Mouse (Mus musculus) intestine, embryonic 15.5 days (tissue): ENCODE data around the gene Rcbtb2. TPM values are rescaled to one million over a fixed set of nuclear protein-coding genes. Genes with fewer than 3 reads are reported as not detected.
A peak's percentile ranks its signal among the peaks of the same experiment; 100 is the strongest.
"Not testable (repeated sequence)": the region's sequence is repeated elsewhere in the genome, so short reads cannot be mapped to it uniquely, and the experiment has no call there.

ENCODE experiments used
- ATAC-seq: fragments of 200-750 bp; cut with Nextera tagmentation; 2 replicates; pipeline ENCODE4 v1.8.0; 2017; ENCODE audit warnings: moderate TSS enrichment, moderate library complexity
- H3K27ac ChIP-seq: fragments of 300-500 bp; sonication (generic); 2 replicates; pipeline ENCODE4 v1.5.1; 2015; ENCODE audit warnings: mild to moderate bottlenecking, inconsistent platforms
- H3K27me3 ChIP-seq: fragments of 300-500 bp; sonication (generic); replicated peaks from 2 replicates; pipeline ENCODE4 v1.6.1; 2015; ENCODE audit warnings: inconsistent platforms
- H3K36me3 ChIP-seq: fragments of 300-500 bp; sonication (generic); 2 replicates; pipeline ENCODE4 v1.6.1; 2015; ENCODE audit warnings: inconsistent platforms
- H3K4me1 ChIP-seq: fragments of 300-500 bp; sonication (generic); replicated peaks from 2 replicates; pipeline ENCODE4 v1.6.1; 2015; ENCODE audit warnings: inconsistent platforms
- H3K4me2 ChIP-seq: fragments of 300-500 bp; sonication (generic); replicated peaks from 2 replicates; pipeline ENCODE4 v1.6.1; 2015; ENCODE audit warnings: mild to moderate bottlenecking, inconsistent platforms
- H3K4me3 ChIP-seq: fragments of 300-500 bp; sonication (generic); replicated peaks from 2 replicates; pipeline ENCODE4 v1.5.1; 2015; ENCODE audit warnings: inconsistent platforms
- H3K9ac ChIP-seq: fragments of 300-500 bp; sonication (generic); 2 replicates; pipeline ENCODE4 v1.6.1; 2015; ENCODE audit warnings: inconsistent platforms
- H3K9me3 ChIP-seq: fragments of 300-500 bp; sonication (generic); 2 replicates; pipeline ENCODE4 v1.6.1; 2016; ENCODE audit warnings: inconsistent platforms
- WGBS: fragments of 180-500 bp; shearing (Covaris S2); methylation state at CpG from one replicate; pipeline ENCODE4 v1.1.7; 2015; 5-methylcytosine and 5-hydroxymethylcytosine counted together
- polyA plus RNA-seq: library from polyadenylated mRNA; unstranded; fragments of >200 nt; fragmentation: Nextera tagmentation; extraction: Ambion mirVana; gene quantifications from 2 replicates; pipeline ENCODE4 v1.2.1, GENCODE M21; 2015

Rcbtb2 gene
- polyA plus RNA-seq, 1 experiment from 2014 or later: 77.0 TPM

DNA sequence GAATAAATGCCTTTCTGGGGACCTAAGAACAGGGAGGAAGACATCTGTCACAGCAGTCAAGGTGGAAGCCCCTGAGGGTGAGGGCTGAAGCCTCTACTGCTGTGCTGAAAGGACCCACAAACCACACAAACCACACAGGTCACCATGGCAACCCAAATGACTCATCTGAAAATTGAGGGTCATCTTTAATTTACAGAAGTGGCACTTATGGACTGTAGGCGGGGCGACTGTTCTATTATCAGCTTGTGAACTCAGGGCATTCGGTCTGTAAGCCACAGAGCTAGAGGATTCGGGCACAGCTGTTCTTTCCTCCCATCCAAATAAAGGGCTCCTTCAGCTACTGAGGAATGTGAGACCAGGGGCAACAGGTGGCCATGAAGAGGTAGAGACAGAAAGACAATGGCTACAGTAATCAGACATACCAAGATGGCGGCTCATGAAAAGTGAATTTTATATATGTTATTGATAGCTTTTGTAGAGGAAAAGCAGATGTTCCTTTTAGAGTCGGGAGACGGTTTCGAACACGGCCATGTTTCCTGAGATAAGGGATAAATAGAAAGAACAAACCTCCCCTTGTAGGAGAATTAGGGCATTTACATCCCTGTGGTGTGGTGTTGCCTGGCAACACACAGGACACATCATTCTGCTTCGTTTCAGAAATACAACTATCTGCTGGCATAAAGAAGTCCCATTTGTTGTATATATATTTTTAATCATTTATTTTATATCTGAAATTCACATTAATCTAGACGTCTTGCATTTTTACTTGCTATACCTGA, 17.2 kb upstream of the Rcbtb2 start:
- Histone ChIP-seq H3K4me1 (no peaks in the 10 kb centered on the region), H3K9ac (no peak overlapping the region), H3K27me3 (no peaks in the 10 kb centered on the region), H3K4me2 (no peak overlapping the region), H3K9me3 (no peaks in the 10 kb centered on the region), H3K27ac (no peak overlapping the region), H3K36me3 (no peaks in the 10 kb centered on the region), H3K4me3 (no peak overlapping the region)
- no peak for ATAC-seq
- 44% methylated on average over 11 of the region's 11 CpGs for WGBS

DNA sequence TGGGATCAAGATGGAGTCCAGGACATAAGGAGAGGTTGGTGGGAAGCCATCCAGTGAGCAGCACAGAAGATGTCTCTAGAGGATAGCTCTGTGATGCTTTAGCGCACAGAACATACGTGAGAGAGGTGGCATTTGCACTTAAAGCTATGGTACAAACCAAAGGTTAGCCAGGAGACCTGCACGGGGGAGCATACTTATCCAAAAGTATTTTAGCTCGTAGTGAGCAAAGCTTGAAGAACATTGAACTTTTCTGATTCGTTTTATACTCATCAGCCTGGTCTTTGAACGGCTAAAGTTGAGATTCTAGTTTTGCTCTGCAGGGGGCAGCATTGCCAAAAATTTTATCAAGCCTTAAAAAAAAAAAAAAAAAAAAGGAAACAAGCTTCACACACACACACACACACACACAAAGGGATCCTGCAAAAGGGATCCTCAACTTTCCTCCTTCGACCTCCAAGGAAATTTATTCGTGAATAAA, 16.6 kb upstream of the Rcbtb2 start:
- no peak for ATAC-seq
- no peak overlapping the region for H3K4me3 ChIP-seq
- H3K27ac ChIP-seq: 0 out of 2 replicates have a peak overlapping the region, but pooled peaks have one; percentile 87
- H3K9ac ChIP-seq: no peak overlapping the region
- no peaks in the 10 kb centered on the region for H3K27me3 ChIP-seq
- 23% methylated on average over 8 of the region's 8 CpGs for WGBS
- H3K4me2 ChIP-seq: peak overlapping the region; percentile 12; the same call in 1 of the 2 replicates
- H3K4me1 ChIP-seq: no peaks in the 10 kb centered on the region
- no peaks in the 10 kb centered on the region for H3K36me3 ChIP-seq
- H3K9me3 ChIP-seq: no peaks in the 10 kb centered on the region

GRCm38 (mm10) chr14:73106957-73107356, 15.9 kb upstream of the Rcbtb2 start:
- 41% methylated on average over 4 of the region's 4 CpGs for WGBS
- Histone ChIP-seq H3K27me3 (no peaks in the 10 kb centered on the region), H3K9ac (no peak overlapping the region)

DNA sequence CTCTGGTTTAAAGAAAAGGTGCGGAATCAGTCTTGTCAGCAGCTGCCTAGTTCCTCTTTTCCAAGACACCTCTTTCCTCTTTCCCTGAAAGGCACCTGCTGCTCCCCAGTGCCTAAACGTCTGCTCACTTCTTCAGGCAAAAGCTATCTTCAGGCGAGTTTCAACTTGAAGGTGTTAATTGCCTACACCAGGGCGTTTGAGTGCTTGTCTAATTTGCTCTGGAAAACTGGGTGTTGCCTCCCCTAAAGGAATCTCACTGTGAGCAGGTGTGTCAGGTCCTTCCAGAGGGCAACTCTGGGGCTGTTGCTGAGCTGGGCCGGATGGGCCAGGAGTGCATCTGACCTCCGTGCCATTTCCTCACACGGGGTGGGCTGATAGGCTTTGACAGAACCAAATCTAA, 15.5 kb upstream of the Rcbtb2 start:
- peak; percentile 76 for ATAC-seq
- Histone ChIP-seq H3K36me3 (no peaks in the 10 kb centered on the region), H3K4me3 (0 out of 2 replicates have a peak overlapping the region, but pooled peaks have one; percentile 3), H3K9me3 (no peaks in the 10 kb centered on the region), H3K27ac (peak overlapping the region; percentile 87), H3K9ac (no peak overlapping the region), H3K27me3 (no peaks in the 10 kb centered on the region), H3K4me2 (peak overlapping the region; percentile 42), H3K4me1 (0 out of 2 replicates have a peak, but pooled peaks cover 3% of the 10 kb centered on the region)
- WGBS: 46% methylated on average over 7 of the region's 7 CpGs

More at GRCm38 (mm10) chr14:73106957-73107356, 15.9 kb upstream of the Rcbtb2 start:
- H3K36me3 ChIP-seq: no peaks in the 10 kb centered on the region
- 0 out of 2 replicates have a peak overlapping the region, but pooled peaks have one; percentile 3 for H3K4me3 ChIP-seq
- peak; percentile 93 for ATAC-seq
- H3K4me2 ChIP-seq: peak overlapping the region; percentile 42; the same call in 1 of the 2 replicates
- peak overlapping the region; percentile 87 for H3K27ac ChIP-seq
- H3K9me3 ChIP-seq: no peaks in the 10 kb centered on the region
- no peaks in the 10 kb centered on the region for H3K4me1 ChIP-seq

- peak overlapping the region; percentile 87 for H3K27ac ChIP-seq
- 82% methylated on average over 6 of the region's 6 CpGs for WGBS
- H3K27me3 ChIP-seq: no peaks in the 10 kb centered on the region
- 0 out of 2 replicates have a peak, but pooled peaks cover 6% of the 10 kb centered on the region for H3K4me1 ChIP-seq
- no peaks in the 10 kb centered on the region for H3K9me3 ChIP-seq
- H3K4me3 ChIP-seq: no peak overlapping the region
- ATAC-seq: no peak
- H3K9ac ChIP-seq: no peak overlapping the region
- 0 out of 2 replicates have a peak overlapping the region, but pooled peaks have one; percentile 42 for H3K4me2 ChIP-seq
- no peaks in the 10 kb centered on the region for H3K36me3 ChIP-seq
These were observed 14.9 kb upstream of the Rcbtb2 start for GRCm38 (mm10) chr14:73107952-73108351.

DNA sequence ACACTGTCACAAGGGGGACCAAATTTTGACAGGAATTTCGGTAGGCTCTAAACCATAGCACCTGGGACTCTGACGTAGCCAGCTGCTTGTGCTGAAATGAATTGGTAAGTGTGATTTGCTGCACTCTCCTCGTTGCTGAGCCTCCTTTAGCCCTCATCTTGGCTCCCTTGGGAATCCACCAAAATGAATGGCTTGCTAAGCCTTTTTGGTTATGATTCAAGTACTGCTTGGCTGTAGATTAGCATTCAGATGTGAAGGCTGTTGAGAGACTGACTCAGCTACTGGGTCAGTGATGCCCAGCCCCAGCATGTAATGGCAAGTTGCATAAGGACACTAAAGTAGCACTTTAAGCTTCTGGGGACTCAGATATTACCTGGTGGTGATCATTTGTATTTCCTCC, 12.2 kb upstream of the Rcbtb2 start:
- Histone ChIP-seq H3K9me3 (no peaks in the 10 kb centered on the region), H3K36me3 (no peaks in the 10 kb centered on the region), H3K9ac (no peak overlapping the region), H3K27ac (no peak overlapping the region), H3K4me3 (no peak overlapping the region), H3K27me3 (no peaks in the 10 kb centered on the region), H3K4me1 (0 out of 2 replicates have a peak, but pooled peaks cover 6% of the 10 kb centered on the region), H3K4me2 (no peak overlapping the region)
- 78% methylated on average over 3 of the region's 3 CpGs for WGBS
- no peak for ATAC-seq

DNA sequence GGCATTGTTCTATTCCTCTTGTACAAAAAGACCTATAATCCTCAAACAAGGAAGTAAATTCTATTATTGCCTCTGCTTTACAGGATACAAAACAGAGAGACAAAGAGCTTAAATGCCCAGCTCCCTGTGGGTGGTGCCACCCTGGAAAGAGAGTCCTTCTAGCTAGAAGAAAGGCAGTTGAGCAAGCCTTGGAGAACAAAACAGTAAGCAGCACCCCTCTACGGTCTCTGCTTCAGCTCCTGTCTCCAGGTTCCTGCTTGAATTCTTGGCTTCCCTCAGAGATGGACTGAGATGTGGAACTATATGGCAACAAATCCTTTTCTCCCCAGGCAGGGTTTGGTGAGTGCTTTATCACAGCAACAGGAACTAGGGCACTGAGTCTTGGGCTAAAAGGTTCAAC, 11.7 kb upstream of the Rcbtb2 start:
- H3K27me3 ChIP-seq: no peaks in the 10 kb centered on the region
- 83% methylated on average over 1 of the region's 1 CpGs for WGBS
- no peak for ATAC-seq
- H3K36me3 ChIP-seq: no peaks in the 10 kb centered on the region
- H3K27ac ChIP-seq: peak overlapping the region; percentile 20; the same call in 1 of the 2 replicates
- no peak overlapping the region for H3K4me3 ChIP-seq
- 0 out of 2 replicates have a peak, but pooled peaks cover 6% of the 10 kb centered on the region for H3K4me1 ChIP-seq
- H3K9me3 ChIP-seq: no peaks in the 10 kb centered on the region
- no peak overlapping the region for H3K9ac ChIP-seq
- no peak overlapping the region for H3K4me2 ChIP-seq

- peak; percentile 24 for ATAC-seq
- Histone ChIP-seq H3K9me3 (no peaks in the 10 kb centered on the region), H3K4me1 (0 out of 2 replicates have a peak, but pooled peaks cover 6% of the 10 kb centered on the region), H3K4me2 (no peak overlapping the region), H3K4me3 (no peak overlapping the region), H3K27me3 (no peaks in the 10 kb centered on the region), H3K9ac (no peak overlapping the region), H3K36me3 (no peaks in the 10 kb centered on the region), H3K27ac (no peak overlapping the region)
- 54% methylated on average over 12 of the region's 12 CpGs for WGBS
These were observed 10.5 kb upstream of the Rcbtb2 start for GRCm38 (mm10) chr14:73112186-73112840.

DNA sequence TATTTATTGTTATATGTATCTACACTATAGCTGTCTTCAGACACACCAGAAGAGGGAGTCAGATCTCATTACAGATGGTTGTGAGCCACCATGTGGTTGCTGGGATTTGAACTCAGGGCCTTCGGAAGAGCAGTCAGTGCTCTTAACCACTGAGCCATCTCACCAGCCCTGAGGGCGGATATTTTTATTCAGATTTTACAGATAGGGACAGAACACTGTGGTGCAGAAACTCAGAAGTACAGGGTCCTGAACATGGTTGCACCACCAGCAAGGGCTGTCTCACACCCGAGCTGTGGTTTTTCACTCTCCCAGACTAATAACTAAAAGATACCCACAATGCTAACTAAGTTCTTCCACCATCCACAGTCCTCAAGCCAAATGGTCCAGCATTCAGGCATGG, 7.9 kb upstream of the Rcbtb2 start:
- not testable (repeated sequence) for ATAC-seq, H3K4me1 ChIP-seq
- 90% methylated on average over 3 of the region's 3 CpGs for WGBS

GRCm38 (mm10) chr14:73116301-73116700, 6.5 kb upstream of the Rcbtb2 start:
- H3K9me3 ChIP-seq: no peaks in the 10 kb centered on the region
- H3K4me1 ChIP-seq: peaks cover 8% of the 10 kb centered on the region; the same call in 1 of the 2 replicates

More for the DNA sequence above, 7.9 kb upstream of the Rcbtb2 start:
- H3K36me3 ChIP-seq, H3K4me2 ChIP-seq, H3K9me3 ChIP-seq, H3K27ac ChIP-seq, H3K4me3 ChIP-seq, H3K9ac ChIP-seq, H3K27me3 ChIP-seq: not testable (repeated sequence)

GRCm38 (mm10) chr14:73116938-73117337, 5.9 kb upstream of the Rcbtb2 start:
- no peaks in the 10 kb centered on the region for H3K27me3 ChIP-seq
- 35% methylated on average over 9 of the region's 9 CpGs for WGBS
- no peaks in the 10 kb centered on the region for H3K36me3 ChIP-seq
- 0 out of 2 replicates have a peak overlapping the region, but pooled peaks have one; percentile 5 for H3K9ac ChIP-seq
- 0 out of 2 replicates have a peak overlapping the region, but pooled peaks have one; percentile 19 for H3K27ac ChIP-seq
- peak overlapping the region; percentile 32 for H3K4me2 ChIP-seq
- no peaks in the 10 kb centered on the region for H3K9me3 ChIP-seq
- peaks cover 8% of the 10 kb centered on the region; the same call in 1 of the 2 replicates for H3K4me1 ChIP-seq
- no peak for ATAC-seq
- H3K4me3 ChIP-seq: no peak overlapping the region

More at GRCm38 (mm10) chr14:73116301-73116700, 6.5 kb upstream of the Rcbtb2 start:
- H3K4me3 ChIP-seq: no peak overlapping the region
- 74% methylated on average over 2 of the region's 2 CpGs for WGBS
- no peak overlapping the region for H3K4me2 ChIP-seq
- no peak for ATAC-seq
- no peak overlapping the region for H3K9ac ChIP-seq
- no peaks in the 10 kb centered on the region for H3K27me3 ChIP-seq
- H3K36me3 ChIP-seq: no peaks in the 10 kb centered on the region
- no peak overlapping the region for H3K27ac ChIP-seq
